Mouse (Mus musculus) CH12.LX (cell line): ENCODE data around the gene Glt1d1. TPM values are rescaled to one million over a fixed set of nuclear protein-coding genes. Genes with fewer than 3 reads are reported as not detected.

Experiments used
- DNase-seq: peaks from one replicate; pipeline ENCODE4 v3.0.0-alpha.2; 2013; ENCODE audit errors: extremely low read depth
- H3K27ac ChIP-seq: 2 replicates; pipeline ENCODE4 v1.5.1; 2012; ENCODE audit warnings: low read depth, mild to moderate bottlenecking, control low read depth, moderate library complexity; ENCODE audit not compliant: insufficient read depth
- H3K27me3 ChIP-seq: replicated peaks from 2 replicates; pipeline ENCODE3; 2012; ENCODE audit warnings: inconsistent platforms
- H3K36me3 ChIP-seq, 2 experiments: replicated peaks in 1 of 2; 2 replicates each; pipeline versions ENCODE3 to v1.6.1; 2012; ENCODE audit warnings: inconsistent platforms in 1 of 2, low read length in 1 of 2, mild to moderate bottlenecking in 1 of 2, mixed read lengths in 1 of 2, moderate library complexity in 1 of 2; ENCODE audit not compliant: control insufficient read depth in 1 of 2, insufficient read depth in 1 of 2
- H3K4me1 ChIP-seq, 2 experiments: 2 replicates each; pipeline ENCODE4 v1.6.1; 2012; ENCODE audit warnings: inconsistent platforms in 1 of 2, moderate library complexity in 1 of 2; ENCODE audit not compliant: insufficient read depth in 2 of 2, control insufficient read depth in 1 of 2
- H3K4me2 ChIP-seq: 2 replicates; pipeline ENCODE4 v1.6.1; 2012; ENCODE audit warnings: low read depth, mild to moderate bottlenecking, control low read depth; ENCODE audit not compliant: poor library complexity, insufficient read depth, severe bottlenecking
- H3K4me3 ChIP-seq, 3 experiments: fragments of 150-350 bp in 1 of 3; sonication (generic) in 1 of 3; replicated peaks in 1 of 3; 2 replicates each; pipeline versions ENCODE3 to v1.5.1; 2011 to 2012; ENCODE audit warnings: low read depth in 2 of 3, low read length in 2 of 3, mild to moderate bottlenecking in 2 of 3, moderate library complexity in 2 of 3, control low read depth in 1 of 3, improper control_type of control experiment in 1 of 3, inconsistent platforms in 1 of 3, mixed read lengths in 1 of 3; ENCODE audit not compliant: poor library complexity in 1 of 3
- H3K79me2 ChIP-seq: replicated peaks from 2 replicates; pipeline ENCODE4 v1.6.1; 2012; ENCODE audit warnings: mild to moderate bottlenecking, moderate library complexity; ENCODE audit not compliant: control insufficient read depth, poor library complexity, insufficient read depth, severe bottlenecking; ENCODE audit errors: extremely low read depth
- H3K9ac ChIP-seq: 2 replicates; pipeline ENCODE4 v1.6.1; 2012; ENCODE audit warnings: low read depth, mild to moderate bottlenecking, control low read depth, moderate library complexity; ENCODE audit not compliant: insufficient read depth
- H3K9me3 ChIP-seq: replicated peaks from 2 replicates; pipeline ENCODE3; 2012; ENCODE audit warnings: low read length, inconsistent platforms, mixed read lengths
- BHLHE40 ChIP-seq: IDR thresholded peaks from 2 replicates; pipeline ENCODE4 v1.6.1; 2011; ENCODE audit warnings: mild to moderate bottlenecking, low read depth, low read length, improper control_type of control experiment
- CHD1 ChIP-seq: IDR thresholded peaks from 2 replicates; pipeline ENCODE4 v1.6.1; 2012; ENCODE audit warnings: low read depth, low read length, improper control_type of control experiment, inconsistent platforms
- CTCF ChIP-seq, 2 experiments: IDR thresholded peaks in 1 of 2; conservative IDR thresholded peaks in 1 of 2; 2 replicates each; pipeline ENCODE4 v1.5.1; 2011 to 2012; ENCODE audit warnings: low read depth in 2 of 2, low read length in 2 of 2, improper control_type of control experiment in 1 of 2, inconsistent platforms in 1 of 2, mild to moderate bottlenecking in 1 of 2, moderate library complexity in 1 of 2
- E2F4 ChIP-seq: IDR thresholded peaks from 2 replicates; pipeline ENCODE4 v1.6.1; 2011; ENCODE audit warnings: low read depth, low read length, improper control_type of control experiment; ENCODE audit not compliant: insufficient replicate concordance
- EP300 ChIP-seq: IDR thresholded peaks from 2 replicates; pipeline ENCODE4 v1.6.1; 2011; ENCODE audit warnings: low read length, improper control_type of control experiment
- ETS1 ChIP-seq: conservative IDR thresholded peaks from 2 replicates; pipeline ENCODE4 v1.6.1; 2012; ENCODE audit warnings: low read depth, mild to moderate bottlenecking, inconsistent platforms, low read length, improper control_type of control experiment, moderate library complexity
- GABPA ChIP-seq: IDR thresholded peaks from 2 replicates; pipeline ENCODE4 v1.6.1; 2012; ENCODE audit warnings: low read depth, low read length, improper control_type of control experiment, inconsistent platforms; ENCODE audit not compliant: insufficient replicate concordance
- HCFC1 ChIP-seq: IDR thresholded peaks from 2 replicates; pipeline ENCODE4 v1.6.1; 2012; ENCODE audit warnings: low read depth, mild to moderate bottlenecking, inconsistent platforms, low read length, improper control_type of control experiment
- IRF4 ChIP-seq: IDR thresholded peaks from 2 replicates; pipeline ENCODE4 v1.6.1; 2014; ENCODE audit warnings: low read depth, mild to moderate bottlenecking, inconsistent platforms, low read length, improper control_type of control experiment
- JUN ChIP-seq: IDR thresholded peaks from 2 replicates; pipeline ENCODE4 v1.6.1; 2011; ENCODE audit warnings: low read depth, mild to moderate bottlenecking, low read length, improper control_type of control experiment, moderate library complexity; ENCODE audit not compliant: insufficient read depth
- MYC ChIP-seq: IDR thresholded peaks from 2 replicates; pipeline ENCODE4 v1.6.1; 2011; ENCODE audit warnings: low read depth, mild to moderate bottlenecking, improper control_type of control experiment, low read length
- NELFE ChIP-seq: IDR thresholded peaks from 2 replicates; pipeline ENCODE4 v1.6.1; 2011; ENCODE audit warnings: low read depth, low read length, improper control_type of control experiment
- NRF1 ChIP-seq: IDR thresholded peaks from 2 replicates; pipeline ENCODE4 v1.6.1; 2014; ENCODE audit warnings: low read depth, mild to moderate bottlenecking, inconsistent platforms, low read length, improper control_type of control experiment, moderate library complexity
- PAX5 ChIP-seq: IDR thresholded peaks from 2 replicates; pipeline ENCODE4 v1.6.1; 2012; ENCODE audit warnings: low read length, inconsistent platforms, mixed read lengths
- POLR2AphosphoS2 ChIP-seq: IDR thresholded peaks from 2 replicates; pipeline ENCODE4 v1.6.1; 2011; ENCODE audit warnings: low read depth, low read length, improper control_type of control experiment
- RCOR1 ChIP-seq: conservative IDR thresholded peaks from 2 replicates; pipeline ENCODE4 v1.6.1; 2012; ENCODE audit warnings: low read depth, mild to moderate bottlenecking, inconsistent platforms, low read length, improper control_type of control experiment
- SIN3A ChIP-seq: IDR thresholded peaks from 2 replicates; pipeline ENCODE4 v1.6.1; 2012; ENCODE audit warnings: low read length, improper control_type of control experiment, inconsistent platforms
- SMC3 ChIP-seq: IDR thresholded peaks from 2 replicates; pipeline ENCODE4 v1.6.1; 2011; ENCODE audit warnings: low read depth, low read length, improper control_type of control experiment
- USF1 ChIP-seq: IDR thresholded peaks from 2 replicates; pipeline ENCODE4 v1.6.1; 2014; ENCODE audit warnings: low read depth, mild to moderate bottlenecking, inconsistent platforms, low read length, improper control_type of control experiment
- ZC3H11A ChIP-seq: IDR thresholded peaks from 2 replicates; pipeline ENCODE4 v1.6.1; 2012; ENCODE audit warnings: low read depth, mild to moderate bottlenecking, inconsistent platforms, low read length, improper control_type of control experiment
- ZKSCAN1 ChIP-seq: IDR thresholded peaks from 2 replicates; pipeline ENCODE4 v1.6.1; 2012; ENCODE audit warnings: low read depth, inconsistent platforms, low read length, improper control_type of control experiment, borderline replicate concordance
- ZNF384 ChIP-seq: IDR thresholded peaks from 2 replicates; pipeline ENCODE4 v1.6.1; 2012; ENCODE audit warnings: low read depth, low read length, improper control_type of control experiment, inconsistent platforms
- dilution Hi-C: fragments of 300-500 bp; cut with MboI; formaldehyde crosslinking; loops from 2 replicates; pipeline ENCODE4 v1.14.3; 2020; ENCODE audit warnings: low sequenced_read_pairs; ENCODE audit not compliant: extremely low pct_unique_long_range_greater_than_20kb, extremely low pct_ligation_motif_present
- in situ Hi-C: fragments of 300-500 bp; cut with MboI; formaldehyde crosslinking; loops from 3 replicates; pipeline ENCODE4 v1.14.3; 2019; ENCODE audit warnings: low sequenced_read_pairs, low pct_ligation_motif_present, low pct_unique_long_range_greater_than_20kb, mixed read lengths
- polyA plus RNA-seq: library from polyadenylated mRNA; unstranded; fragments of >175 nt; gene quantifications from 2 replicates; pipeline ENCODE4 v1.2.1, GENCODE M21; 2012; ENCODE audit warnings: low read depth; ENCODE audit not compliant: insufficient read length
- total RNA-seq, 2 experiments: library from RNA; depleted of rRNA; stranded (reverse); fragments of 300-350 nt in 1 of 2; fragments of >200 nt in 1 of 2; gene quantifications; 2 replicates each; pipeline ENCODE4 v1.2.3; 2012 to 2014

Gene Glt1d1
- total and polyA plus RNA-seq, 3 experiments, result 0.21 to 0.25 TPM; not detected in 1

- H3K27me3 ChIP-seq, result no peaks in the 10 kb centered on the region
- peaks cover 0 to 10% of the 10 kb centered on the region in 2 experiments; a peak in 2 of 4 replicates for H3K4me1 ChIP-seq
- dilution Hi-C loops (no loop called here), in situ Hi-C loops (no loop called here)
- H3K79me2 ChIP-seq, result no peaks in the 10 kb centered on the region; the same call in 1 of the 2 replicates
- no peaks in the 10 kb centered on the region for H3K9me3 ChIP-seq
- peaks cover 80 to 95% of the 10 kb centered on the region in 2 experiments for H3K36me3 ChIP-seq
- DNase-seq, result no peak
- H3K4me2 ChIP-seq, result no peak overlapping the region
- no peak overlapping the region for H3K9ac ChIP-seq
- TF ChIP-seq ZKSCAN1 (no peak), EP300 (no peak), GABPA (no peak), IRF4 (no peak), E2F4 (no peak)
- H3K27ac ChIP-seq, result no peak overlapping the region
- H3K4me3 ChIP-seq, result no peak overlapping the region
Observed at GRCm38 (mm10) chr5:127595676-127596075, 36.4 kb upstream of the Glt1d1 start.

GRCm38 (mm10) chr5:127596862-127597261 lies 35.2 kb upstream of the Glt1d1 start:
- H3K27me3 ChIP-seq, result no peaks in the 10 kb centered on the region
- H3K79me2 ChIP-seq, result no peaks in the 10 kb centered on the region; the same call in 1 of the 2 replicates
- H3K36me3 ChIP-seq, result peaks cover 89 to 98% of the 10 kb centered on the region in 2 experiments
- H3K9me3 ChIP-seq, result no peaks in the 10 kb centered on the region
- H3K4me3 ChIP-seq, result no peak overlapping the region
- DNase-seq, result no peak
- in situ Hi-C loops, result no loop called here
- H3K9ac ChIP-seq, result no peak overlapping the region
- H3K27ac ChIP-seq, result no peak overlapping the region
- H3K4me1 ChIP-seq, result peaks cover 0 to 12% of the 10 kb centered on the region in 2 experiments; a peak in 2 of 4 replicates
- TF ChIP-seq CHD1, result no peak
- no peak for TF ChIP-seq BHLHE40
- TF ChIP-seq ZNF384, result no peak
- no peak for TF ChIP-seq NELFE
- TF ChIP-seq MYC, result no peak
- TF ChIP-seq USF1, result no peak
- no peak for TF ChIP-seq ETS1
- no peak for TF ChIP-seq POLR2AphosphoS2
- no peak for TF ChIP-seq JUN
- TF ChIP-seq SIN3A, result no peak
- TF ChIP-seq HCFC1, result no peak
- no peak for TF ChIP-seq SMC3
- no peak for TF ChIP-seq CTCF (conservative IDR thresholded peaks at IDR 0.05 in 1 of 2, IDR thresholded peaks at IDR 0.05 in 1 of 2; ENCODE audit: low read depth in 2 of 2, low read length in 2 of 2)
- TF ChIP-seq ZC3H11A, result no peak
- TF ChIP-seq NRF1, result no peak
- TF ChIP-seq RCOR1, result no peak
- TF ChIP-seq PAX5, result no peak
- TF ChIP-seq, all 38 proteins: peak for 0
- dilution Hi-C loops, result no loop called here
- H3K4me2 ChIP-seq, result no peak overlapping the region
